8 mouse cellular contexts compared by ENCODE assay signal in the genomic region with DNA sequence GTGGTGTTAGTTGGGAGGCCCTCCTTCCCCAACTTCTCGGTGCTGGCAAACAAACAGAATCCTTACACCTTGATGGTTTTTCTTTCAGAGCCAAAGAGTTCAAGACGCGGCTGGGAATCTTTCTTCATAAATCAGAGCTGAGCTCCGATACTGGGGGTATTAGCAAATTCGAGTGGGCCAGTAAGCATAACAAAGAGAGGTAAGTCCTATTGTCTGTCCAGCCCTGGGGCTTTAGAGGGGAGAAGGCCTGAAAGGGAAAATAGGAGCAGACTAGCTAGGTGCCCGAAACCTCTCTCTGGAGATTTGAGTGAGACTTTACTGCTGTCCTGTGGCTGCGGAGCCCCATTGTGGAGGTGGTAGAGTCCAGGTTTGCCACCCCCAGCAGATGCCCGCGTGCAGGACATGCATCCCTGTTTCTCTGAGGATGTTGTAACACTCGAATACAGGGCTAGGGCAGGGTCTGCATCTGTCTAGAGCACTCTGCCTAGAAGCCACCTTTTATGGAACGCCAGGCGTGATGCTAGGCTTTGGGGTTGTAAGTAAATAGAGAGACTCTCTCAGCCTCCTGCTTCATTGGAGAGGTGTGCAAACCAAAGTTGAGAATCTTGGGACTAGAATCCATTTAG. TPM values are rescaled to one million over a fixed set of nuclear protein-coding genes. Genes with fewer than 3 reads are reported as not detected.
DNase-seq lines count a peak whose midpoint lies in the region; ATAC-seq and TF ChIP-seq lines count a peak whose summit lies in the region.

No protein-coding gene starts in this region.

- H3K9ac ChIP-seq in forebrain, embryonic 13.5 days: peak overlapping the region; percentile 68
- no peak overlapping the region for H3K9ac ChIP-seq in liver, embryonic 13.5 days

- H3K4me1 ChIP-seq in forebrain, embryonic 13.5 days: peaks cover 70% of the 10 kb centered on the region
- H3K4me1 ChIP-seq in liver, embryonic 13.5 days (replicated peaks): no peaks in the 10 kb centered on the region

- H3K27me3 ChIP-seq in C2C12 (ENCODE audit: control insufficient read depth, insufficient read depth, insufficient read length): no peaks in the 10 kb centered on the region
- peaks cover 14% of the 10 kb centered on the region for H3K27me3 ChIP-seq in forebrain, embryonic 13.5 days
- H3K27me3 ChIP-seq in liver, embryonic 13.5 days: peaks cover 52% of the 10 kb centered on the region

- no peaks in the 10 kb centered on the region for H3K79me2 ChIP-seq in C2C12 (ENCODE audit: control insufficient read depth, insufficient read depth)

- H3K36me3 ChIP-seq in C2C12 (ENCODE audit: control insufficient read depth, insufficient read depth): no peaks in the 10 kb centered on the region
- peaks cover 15% of the 10 kb centered on the region for H3K36me3 ChIP-seq in forebrain, embryonic 13.5 days (ENCODE audit: poor library complexity, severe bottlenecking)
- H3K36me3 ChIP-seq in liver, embryonic 13.5 days: no peaks in the 10 kb centered on the region

- H3K27ac ChIP-seq in gastrocnemius, adult 2 months: peak overlapping the region; percentile 59
- 0 out of 2 replicates have a peak overlapping the region, but pooled peaks have one; percentile 31 for H3K27ac ChIP-seq in forebrain, embryonic 13.5 days
- no peak overlapping the region for H3K27ac ChIP-seq in liver, embryonic 13.5 days

- H3K4me2 ChIP-seq in forebrain, embryonic 13.5 days: peak overlapping the region; percentile 79
- peak overlapping the region; percentile 50 for H3K4me2 ChIP-seq in liver, embryonic 13.5 days

- DNase-seq in gastrocnemius, adult 2 months: no peak
- DNase-seq in gastrocnemius, postnatal 14 days: no peak
- no peak for DNase-seq in liver, embryonic 13.5 days
- no peak for DNase-seq in MN1 (ENCODE audit: low spot score)
- DNase-seq in urinary bladder, adult 2 months (ENCODE audit: low spot score): no peak
- no peak for DNase-seq in gastrocnemius, postnatal 36 days

- peak overlapping the region; percentile 75 for H3K4me3 ChIP-seq in gastrocnemius, adult 2 months
- H3K4me3 ChIP-seq in C2C12 (ENCODE audit: insufficient read depth, poor library complexity, severe bottlenecking): peak overlapping the region; percentile 31
- H3K4me3 ChIP-seq in forebrain, embryonic 13.5 days: peak overlapping the region; percentile 51
- H3K4me3 ChIP-seq in liver, embryonic 13.5 days (replicated peaks): no peak overlapping the region

- H3ac ChIP-seq in C2C12 (ENCODE audit: control insufficient read depth, insufficient read length, low read depth): peak overlapping the region; percentile 50

- H3K79me3 ChIP-seq in C2C12 (ENCODE audit: low read depth): no peaks in the 10 kb centered on the region

- WGBS in forebrain, embryonic 13.5 days: 21% methylated on average over 12 of the region's 12 CpGs
- 39% methylated on average over 12 of the region's 12 CpGs for WGBS in liver, embryonic 13.5 days (ENCODE audit: insufficient replicate concordance)

- no peaks in the 10 kb centered on the region for H3K9me3 ChIP-seq in forebrain, embryonic 13.5 days (replicated peaks)
- H3K9me3 ChIP-seq in liver, embryonic 13.5 days (replicated peaks): no peaks in the 10 kb centered on the region

- no peak for TF ChIP-seq CTCF in gastrocnemius, adult 2 months (IDR thresholded peaks at IDR 0.05)
- no peak for TF ChIP-seq CTCF in C2C12 (IDR thresholded peaks at IDR 0.05; ENCODE audit: control insufficient read depth, insufficient read depth, insufficient read length)

- no peak for ATAC-seq in forebrain, embryonic 13.5 days
- no peak for ATAC-seq in liver, embryonic 13.5 days (ENCODE audit: low read depth)

- intact Hi-C loops in gastrocnemius, adult 2 months (cut with DNase I): loop anchor here (5.0 kb wide), 1 partner anchor 64 kb away; no protein-coding TSS in a partner anchor
- intact Hi-C loops in gastrocnemius, postnatal 14 days (cut with DNase I; ENCODE audit: low total_unique reads): no loop called here
- intact Hi-C loops in gastrocnemius, postnatal 36 days (cut with DNase I): no loop called here

TF ChIP-seq in C2C12, 6 proteins besides CTCF, POLR2A, EP300 and RAD21:
- no peak for TF ChIP-seq USF1 (IDR thresholded peaks at IDR 0.05; ENCODE audit: low read depth)
- no peak for TF ChIP-seq FOSL1 (IDR thresholded peaks at IDR 0.05; ENCODE audit: insufficient read depth, low read length, poor library complexity, severe bottlenecking)
- TF ChIP-seq MYOD1 (IDR thresholded peaks at IDR 0.05; ENCODE audit: control insufficient read depth, insufficient read length, low read depth): no peak
- no peak for TF ChIP-seq CEBPB (IDR thresholded peaks at IDR 0.05; ENCODE audit: low read depth)
- no peak for TF ChIP-seq MYOG (IDR thresholded peaks at IDR 0.05; ENCODE audit: control insufficient read depth, extremely low read depth, insufficient read length)
- no peak for TF ChIP-seq MAX (IDR thresholded peaks at IDR 0.05)

RNA-seq across cellular contexts. Expression of gene Rgs16, which starts 0.7 kb away (rescaled TPM):
- 1 to 10 TPM in 1 of 2 experiments, under 1 TPM in 1; 0.59 to 1.8 TPM for total RNA-seq in gastrocnemius, adult 2 months (2021)
- total RNA-seq in gastrocnemius, postnatal 14 days (2021): 1 to 10 TPM; 3.1 to 4.1 TPM
- 2.8 TPM for polyA plus RNA-seq in C2C12 (2012; fragmentation: generic; extraction: Trizol)
- polyA plus RNA-seq in forebrain, embryonic 13.5 days (2015; fragmentation: Nextera tagmentation; extraction: Ambion mirVana): 38.5 and 43.7 TPM in 2 replicates
- 0.39 and 0.56 TPM in 2 replicates for polyA plus RNA-seq in liver, embryonic 13.5 days (2015; fragmentation: Nextera tagmentation; extraction: Ambion mirVana)
- polyA plus RNA-seq in urinary bladder, adult 2 months (2012; rRNA removed): 2.4 and 2.5 TPM in 2 replicates
- total RNA-seq in gastrocnemius, postnatal 36 days (2021): 1 to 10 TPM in 1 of 2 experiments, under 1 TPM in 1; 0.62 to 1.1 TPM

RNA-seq across cellular contexts. Expression of gene Rnasel, which starts 8.3 kb away (rescaled TPM):
- 1 to 10 TPM in 1 of 2 experiments, under 1 TPM in 1; 0.92 to 1.1 TPM for total RNA-seq in gastrocnemius, adult 2 months (2021)
- 1 to 10 TPM; 4.1 TPM for total RNA-seq in gastrocnemius, postnatal 14 days (2021)
- 0.07 TPM for polyA plus RNA-seq in C2C12 (2012; fragmentation: generic; extraction: Trizol)
- polyA plus RNA-seq in forebrain, embryonic 13.5 days (2015; fragmentation: Nextera tagmentation; extraction: Ambion mirVana): 38.1 and 41.9 TPM in 2 replicates
- 13.8 and 15.9 TPM in 2 replicates for polyA plus RNA-seq in liver, embryonic 13.5 days (2015; fragmentation: Nextera tagmentation; extraction: Ambion mirVana)
- 15.7 and 20.8 TPM in 2 replicates for polyA plus RNA-seq in urinary bladder, adult 2 months (2012; rRNA removed)
- total RNA-seq in gastrocnemius, postnatal 36 days (2021): 1 to 10 TPM in 1 of 2 experiments, under 1 TPM in 1; 0.99 to 1.4 TPM

Comparison
In these comparisons a context has a peak if more than half of its experiments do, and no peak if none do; other contexts are left out.
1. RNA of gene Rgs16, which starts 0.7 kb away (polyA plus RNA-seq): 38.5 to 43.7 TPM in forebrain, embryonic 13.5 days; 2.8 TPM in C2C12 (single experiment), 2.4 to 2.5 TPM in urinary bladder, adult 2 months and 0.39 to 0.56 TPM in liver, embryonic 13.5 days; every median in the first group is over 10 times any median in the second.
2. RNA of gene Rnasel, which starts 8.3 kb away (polyA plus RNA-seq): 38.1 to 41.9 TPM in forebrain, embryonic 13.5 days, 15.7 to 20.8 TPM in urinary bladder, adult 2 months and 13.8 to 15.9 TPM in liver, embryonic 13.5 days; 0.07 TPM in C2C12 (single experiment); every median in the first group is over 10 times any median in the second.